Mouse (Mus musculus): ENCODE measurements around the gene Slc2a3. TPM values are rescaled to one million over a fixed set of nuclear protein-coding genes. Genes with fewer than 3 reads are reported as not detected.

The Slc2a3 gene
- 23.2 and 27.8 TPM in 2 replicates for polyA plus RNA-seq (2012; rRNA removed)

GRCm38 (mm10) chr6:122801301-122801800 is at the start of gene Slc2a3:
TSS of gene Slc2a3 (minus strand) at chr6:122801640.
- no peak for DNase-seq (ENCODE audit: low read depth)

GRCm38 (mm10) chr6:122843759-122844158 is 42.3 kb upstream of the Slc2a3 start:
- no peak for DNase-seq (ENCODE audit: low read depth)

- no peak for DNase-seq (ENCODE audit: low read depth)
Measured at GRCm38 (mm10) chr6:122837539-122837938, 36.1 kb upstream of the Slc2a3 start.

- DNase-seq (ENCODE audit: low read depth) = no peak
Measured at GRCm38 (mm10) chr6:122836974-122837373, 35.5 kb upstream of the Slc2a3 start.

- no peak for DNase-seq (ENCODE audit: low read depth)
Measured at GRCm38 (mm10) chr6:122834365-122834764, 32.9 kb upstream of the Slc2a3 start.

GRCm38 (mm10) chr6:122832880-122833279 is 31.4 kb upstream of the Slc2a3 start:
- DNase-seq (ENCODE audit: low read depth) = no peak

GRCm38 (mm10) chr6:122828086-122828485 is 26.6 kb upstream of the Slc2a3 start:
- no peak for DNase-seq (ENCODE audit: low read depth)

GRCm38 (mm10) chr6:122825923-122826742 is 24.7 kb upstream of the Slc2a3 start:
- no peak for DNase-seq (ENCODE audit: low read depth)

- no peak for DNase-seq (ENCODE audit: low read depth)
Measured at GRCm38 (mm10) chr6:122825166-122825565, 23.7 kb upstream of the Slc2a3 start.

GRCm38 (mm10) chr6:122824086-122824485 is 22.6 kb upstream of the Slc2a3 start:
- DNase-seq (ENCODE audit: low read depth) = no peak

- no peak for DNase-seq (ENCODE audit: low read depth)
Measured at GRCm38 (mm10) chr6:122821822-122822221, 20.4 kb upstream of the Slc2a3 start.

GRCm38 (mm10) chr6:122820799-122821650 is 19.6 kb upstream of the Slc2a3 start:
- no peak for DNase-seq (ENCODE audit: low read depth)

- DNase-seq (ENCODE audit: low read depth) = no peak
Measured at GRCm38 (mm10) chr6:122820071-122820798, 18.8 kb upstream of the Slc2a3 start.

GRCm38 (mm10) chr6:122819306-122820070 is 18.0 kb upstream of the Slc2a3 start, which contains the start of gene Foxj2:
TSS of gene Foxj2 (plus strand) at chr6:122819914.
- no peak for DNase-seq (ENCODE audit: low read depth)

GRCm38 (mm10) chr6:122813640-122814039 is 12.2 kb upstream of the Slc2a3 start:
- no peak for DNase-seq (ENCODE audit: low read depth)

- DNase-seq (ENCODE audit: low read depth) = no peak
Measured at GRCm38 (mm10) chr6:122812716-122813115, 11.3 kb upstream of the Slc2a3 start.

GRCm38 (mm10) chr6:122811771-122812600 is 10.5 kb upstream of the Slc2a3 start:
- DNase-seq (ENCODE audit: low read depth) = no peak

GRCm38 (mm10) chr6:122811280-122811652 is 9.8 kb upstream of the Slc2a3 start:
- no peak for DNase-seq (ENCODE audit: low read depth)

GRCm38 (mm10) chr6:122810615-122811279 is 9.3 kb upstream of the Slc2a3 start:
- no peak for DNase-seq (ENCODE audit: low read depth)
